Mouse (Mus musculus): ENCODE results near the gene Sbno2.

Sbno2 gene

GRCm38 (mm10) chr10:80105460-80105859 is at the start of gene Sbno2:
Gene Sbno2 (minus strand): TSS chr10:80105571.
- no peak for DNase-seq

- DNase-seq, result no peak
Measured at GRCm38 (mm10) chr10:80154384-80154783, 49.0 kb upstream of the Sbno2 start.

GRCm38 (mm10) chr10:80153713-80154112 is 48.3 kb upstream of the Sbno2 start:
- no peak for DNase-seq

GRCm38 (mm10) chr10:80152873-80153260 is 47.5 kb upstream of the Sbno2 start:
- DNase-seq, result peak in 1 of 2 experiments; percentile 52

GRCm38 (mm10) chr10:80152071-80152872 is 46.9 kb upstream of the Sbno2 start:
- peak in 1 of 2 experiments; percentile 51 for DNase-seq

- peak; percentile 67 to 78 for DNase-seq
Measured at GRCm38 (mm10) chr10:80151211-80152034, 46.1 kb upstream of the Sbno2 start.

GRCm38 (mm10) chr10:80150226-80151210 is 45.1 kb upstream of the Sbno2 start:
- peak; percentile 71 to 77 for DNase-seq

- DNase-seq, result peak; percentile 98 to 99
Measured at GRCm38 (mm10) chr10:80149291-80150225, 44.2 kb upstream of the Sbno2 start.

GRCm38 (mm10) chr10:80148610-80149290 is 43.4 kb upstream of the Sbno2 start:
- peak; percentile 88 for DNase-seq

- DNase-seq, result peak; percentile 63 to 75
Measured at GRCm38 (mm10) chr10:80147719-80148601, 42.6 kb upstream of the Sbno2 start, which contains the start of gene Midn. Gene Midn (plus strand): TSS chr10:80148272.

- DNase-seq, result no peak
Measured at GRCm38 (mm10) chr10:80147146-80147718, 41.9 kb upstream of the Sbno2 start.

GRCm38 (mm10) chr10:80146568-80147011 is 41.2 kb upstream of the Sbno2 start:
- DNase-seq, result no peak

- peak in 1 of 2 experiments; percentile 52 for DNase-seq
Measured at GRCm38 (mm10) chr10:80145896-80146295, 40.5 kb upstream of the Sbno2 start.

GRCm38 (mm10) chr10:80144864-80145838 is 39.8 kb upstream of the Sbno2 start:
- DNase-seq, result peak; percentile 57 to 64

GRCm38 (mm10) chr10:80144159-80144558 is 38.8 kb upstream of the Sbno2 start:
- DNase-seq, result no peak

- no peak for DNase-seq
Measured at GRCm38 (mm10) chr10:80143664-80144063, 38.3 kb upstream of the Sbno2 start.

- DNase-seq, result no peak
Measured at GRCm38 (mm10) chr10:80142530-80142925, 37.2 kb upstream of the Sbno2 start.

Data from thymus, adult 18-20 months (tissue).